Mouse (Mus musculus): ENCODE measurements at regions not wholly inside any gene's neighbourhood (a gene's known extent, or its start where the extent isn't known, plus 50 kb on each side); places are given as distances from the start of the nearest gene placed in this dataset.

GRCm38 (mm10) chr9:61830236-61830635, 84.1 kb downstream of the Rplp1 start:
- Histone ChIP-seq H3K27me3 (ENCODE audit: control insufficient read depth, insufficient read depth, low read length) (no peaks in the 10 kb centered on the region), H3K9me3 (replicated peaks; ENCODE audit: control insufficient read depth, low read length) (no peaks in the 10 kb centered on the region), H3K27ac (replicated peaks; ENCODE audit: low read depth, low read length) (no peak overlapping the region), H3K4me1 (ENCODE audit: control insufficient read depth, insufficient read depth, low read length) (no peaks in the 10 kb centered on the region), H3K9ac (replicated peaks; ENCODE audit: low read length) (no peak overlapping the region), H3K4me2 (ENCODE audit: low read depth, low read length) (no peak overlapping the region), H3K36me3 (replicated peaks; ENCODE audit: control insufficient read depth, insufficient read depth, low read depth, low read length) (no peaks in the 10 kb centered on the region), H3K4me3 (ENCODE audit: low read depth, low read length) (no peak overlapping the region)
- WGBS: 70% methylated on average over 7 of the region's 7 CpGs
- DNase-seq (ENCODE audit: low spot score) (peak; percentile 20), ATAC-seq (replicated peaks; ENCODE audit: insufficient number of reproducible peaks, low FRiP score, low TSS enrichment, low read depth) (no peak)

DNA sequence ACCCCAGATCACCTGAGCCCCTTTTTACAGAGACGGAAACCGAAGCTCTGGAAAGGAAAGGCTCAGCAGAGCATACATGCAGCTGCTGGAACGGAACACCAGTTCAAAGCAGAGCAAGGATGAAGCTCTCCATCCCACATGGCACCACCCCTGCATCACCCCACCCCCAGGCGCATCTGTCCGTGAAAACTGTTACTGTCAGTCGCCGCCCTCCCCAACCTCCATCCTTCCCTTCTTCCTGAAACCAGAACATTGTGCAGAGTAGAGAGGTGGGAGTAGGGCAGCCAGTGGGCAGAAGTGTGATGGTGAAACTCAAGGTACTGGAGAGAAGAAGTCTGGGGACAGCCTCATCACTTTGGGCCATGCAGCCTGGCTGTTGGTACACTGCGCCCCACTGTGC, 84.6 kb downstream of the Rplp1 start:
- Histone ChIP-seq H3K36me3 (replicated peaks; ENCODE audit: control insufficient read depth, insufficient read depth, low read depth, low read length) (no peaks in the 10 kb centered on the region), H3K27ac (replicated peaks; ENCODE audit: low read depth, low read length) (no peak overlapping the region), H3K4me1 (ENCODE audit: control insufficient read depth, insufficient read depth, low read length) (no peaks in the 10 kb centered on the region), H3K4me3 (ENCODE audit: low read depth, low read length) (no peak overlapping the region), H3K9ac (replicated peaks; ENCODE audit: low read length) (no peak overlapping the region), H3K9me3 (replicated peaks; ENCODE audit: control insufficient read depth, low read length) (no peaks in the 10 kb centered on the region), H3K4me2 (ENCODE audit: low read depth, low read length) (no peak overlapping the region), H3K27me3 (ENCODE audit: control insufficient read depth, insufficient read depth, low read length) (no peaks in the 10 kb centered on the region)
- no peak for ATAC-seq (replicated peaks; ENCODE audit: insufficient number of reproducible peaks, low FRiP score, low TSS enrichment, low read depth)
- WGBS: 79% methylated on average over 8 of the region's 8 CpGs
- no peak for DNase-seq (ENCODE audit: low spot score)

DNA sequence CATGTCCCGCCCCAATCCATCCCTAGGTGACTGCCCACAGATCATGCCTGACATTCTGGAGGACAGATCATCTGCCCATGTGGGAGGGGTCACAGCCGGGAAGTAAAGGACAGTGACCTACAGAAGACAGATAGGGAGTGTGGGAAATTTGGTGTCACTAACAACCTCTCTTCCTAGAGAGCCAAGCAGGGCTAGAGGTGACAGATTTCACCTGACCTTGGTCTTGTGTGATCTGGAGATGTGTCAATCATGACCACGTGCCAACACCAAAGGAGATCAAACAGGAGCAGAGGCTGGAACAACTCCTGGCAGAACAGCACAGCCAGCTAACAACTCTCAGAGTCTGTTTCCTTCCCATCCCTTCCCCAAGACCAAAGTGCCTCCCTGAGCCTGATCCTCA, 85.0 kb downstream of the Rplp1 start:
- no peak overlapping the region for H3K4me3 ChIP-seq (ENCODE audit: low read depth, low read length)
- H3K9me3 ChIP-seq (replicated peaks; ENCODE audit: control insufficient read depth, low read length): no peaks in the 10 kb centered on the region
- no peaks in the 10 kb centered on the region for H3K4me1 ChIP-seq (ENCODE audit: control insufficient read depth, insufficient read depth, low read length)
- no peak overlapping the region for H3K4me2 ChIP-seq (ENCODE audit: low read depth, low read length)
- no peak for DNase-seq (ENCODE audit: low spot score)
- no peaks in the 10 kb centered on the region for H3K27me3 ChIP-seq (ENCODE audit: control insufficient read depth, insufficient read depth, low read length)
- 71% methylated on average over 3 of the region's 3 CpGs for WGBS
- ATAC-seq (replicated peaks; ENCODE audit: insufficient number of reproducible peaks, low FRiP score, low TSS enrichment, low read depth): no peak
- no peak overlapping the region for H3K27ac ChIP-seq (replicated peaks; ENCODE audit: low read depth, low read length)
- H3K36me3 ChIP-seq (replicated peaks; ENCODE audit: control insufficient read depth, insufficient read depth, low read depth, low read length): no peaks in the 10 kb centered on the region
- H3K9ac ChIP-seq (replicated peaks; ENCODE audit: low read length): no peak overlapping the region

- WGBS: 87% methylated on average over 4 of the region's 4 CpGs
- H3K9ac ChIP-seq (replicated peaks; ENCODE audit: low read length): no peak overlapping the region
- no peak overlapping the region for H3K4me2 ChIP-seq (ENCODE audit: low read depth, low read length)
- ATAC-seq (replicated peaks; ENCODE audit: insufficient number of reproducible peaks, low FRiP score, low TSS enrichment, low read depth): no peak
- no peaks in the 10 kb centered on the region for H3K4me1 ChIP-seq (ENCODE audit: control insufficient read depth, insufficient read depth, low read length)
- no peak for DNase-seq (ENCODE audit: low spot score)
- no peaks in the 10 kb centered on the region for H3K9me3 ChIP-seq (replicated peaks; ENCODE audit: control insufficient read depth, low read length)
- H3K4me3 ChIP-seq (ENCODE audit: low read depth, low read length): no peak overlapping the region
- no peak overlapping the region for H3K27ac ChIP-seq (replicated peaks; ENCODE audit: low read depth, low read length)
- H3K27me3 ChIP-seq (ENCODE audit: control insufficient read depth, insufficient read depth, low read length): no peaks in the 10 kb centered on the region
- H3K36me3 ChIP-seq (replicated peaks; ENCODE audit: control insufficient read depth, insufficient read depth, low read depth, low read length): no peaks in the 10 kb centered on the region
Observed at GRCm38 (mm10) chr9:61827721-61828120, 86.6 kb downstream of the Rplp1 start.

DNA sequence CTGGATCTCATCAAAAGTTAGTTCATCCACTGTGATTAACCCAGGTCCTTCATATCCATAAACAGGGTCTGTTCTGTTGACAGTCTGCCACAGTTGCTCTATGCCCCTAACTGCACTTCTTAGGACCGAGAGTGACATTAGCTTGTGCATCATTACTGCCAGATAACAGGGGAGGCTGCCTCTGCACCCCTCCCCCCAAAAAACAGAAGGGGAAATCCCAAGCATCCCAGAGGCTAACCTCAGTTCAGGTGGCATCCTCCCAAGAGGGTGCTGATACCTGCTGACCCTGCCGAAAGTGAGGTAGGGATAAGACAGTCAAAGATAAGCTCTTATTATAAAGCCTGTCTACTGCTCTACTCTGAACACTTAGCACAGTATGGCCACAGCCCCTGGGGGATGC, 87.3 kb downstream of the Rplp1 start:
- 90% methylated on average over 2 of the region's 2 CpGs for WGBS
- Histone ChIP-seq H3K4me3 (ENCODE audit: low read depth, low read length) (no peak overlapping the region), H3K27me3 (ENCODE audit: control insufficient read depth, insufficient read depth, low read length) (no peaks in the 10 kb centered on the region), H3K9me3 (replicated peaks; ENCODE audit: control insufficient read depth, low read length) (no peaks in the 10 kb centered on the region), H3K9ac (replicated peaks; ENCODE audit: low read length) (no peak overlapping the region), H3K4me2 (ENCODE audit: low read depth, low read length) (no peak overlapping the region), H3K27ac (replicated peaks; ENCODE audit: low read depth, low read length) (no peak overlapping the region), H3K4me1 (ENCODE audit: control insufficient read depth, insufficient read depth, low read length) (no peaks in the 10 kb centered on the region), H3K36me3 (replicated peaks; ENCODE audit: control insufficient read depth, insufficient read depth, low read depth, low read length) (no peaks in the 10 kb centered on the region)
- ATAC-seq (replicated peaks; ENCODE audit: insufficient number of reproducible peaks, low FRiP score, low TSS enrichment, low read depth) (no peak), DNase-seq (ENCODE audit: low spot score) (no peak)

- H3K36me3 ChIP-seq (replicated peaks; ENCODE audit: control insufficient read depth, insufficient read depth, low read depth, low read length): no peaks in the 10 kb centered on the region
- no peak for DNase-seq (ENCODE audit: low spot score)
- 65% methylated on average over 3 of the region's 3 CpGs for WGBS
Observed at GRCm38 (mm10) chr9:61826415-61826814, 87.9 kb downstream of the Rplp1 start.

DNA sequence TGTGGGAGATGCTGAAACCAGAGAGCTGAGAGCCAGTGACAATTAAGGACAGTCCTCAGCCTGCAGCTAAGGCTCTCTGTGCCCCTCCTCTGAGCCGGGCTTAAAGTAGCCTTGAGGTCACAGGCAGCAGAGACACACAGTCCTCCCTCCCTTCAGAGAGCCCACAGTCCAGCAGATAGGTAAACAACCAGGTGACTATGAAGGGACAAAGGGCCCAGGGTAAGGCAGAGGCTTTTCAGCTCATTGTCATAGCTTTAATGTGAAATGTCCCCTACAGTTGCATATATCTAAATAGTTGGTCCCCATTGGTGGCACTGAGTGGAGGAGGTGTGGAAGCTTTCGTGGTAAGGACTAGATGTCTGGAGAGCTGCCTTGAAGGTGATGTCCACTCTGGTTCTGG, 88.5 kb downstream of the Rplp1 start:
- Histone ChIP-seq H3K27me3 (ENCODE audit: control insufficient read depth, insufficient read depth, low read length) (no peaks in the 10 kb centered on the region), H3K4me1 (ENCODE audit: control insufficient read depth, insufficient read depth, low read length) (no peaks in the 10 kb centered on the region), H3K9ac (replicated peaks; ENCODE audit: low read length) (no peak overlapping the region), H3K4me3 (ENCODE audit: low read depth, low read length) (no peak overlapping the region), H3K4me2 (ENCODE audit: low read depth, low read length) (no peak overlapping the region), H3K27ac (replicated peaks; ENCODE audit: low read depth, low read length) (no peak overlapping the region), H3K36me3 (replicated peaks; ENCODE audit: control insufficient read depth, insufficient read depth, low read depth, low read length) (no peaks in the 10 kb centered on the region), H3K9me3 (replicated peaks; ENCODE audit: control insufficient read depth, low read length) (no peaks in the 10 kb centered on the region)
- ATAC-seq (replicated peaks; ENCODE audit: insufficient number of reproducible peaks, low FRiP score, low TSS enrichment, low read depth) (no peak), DNase-seq (ENCODE audit: low spot score) (no peak)
- WGBS: 66% methylated on average over 2 of the region's 2 CpGs

More at GRCm38 (mm10) chr9:61826415-61826814, 87.9 kb downstream of the Rplp1 start:
- no peak overlapping the region for H3K27ac ChIP-seq (replicated peaks; ENCODE audit: low read depth, low read length)
- no peak overlapping the region for H3K9ac ChIP-seq (replicated peaks; ENCODE audit: low read length)
- no peaks in the 10 kb centered on the region for H3K4me1 ChIP-seq (ENCODE audit: control insufficient read depth, insufficient read depth, low read length)
- no peak for ATAC-seq (replicated peaks; ENCODE audit: insufficient number of reproducible peaks, low FRiP score, low TSS enrichment, low read depth)
- no peak overlapping the region for H3K4me2 ChIP-seq (ENCODE audit: low read depth, low read length)
- no peaks in the 10 kb centered on the region for H3K27me3 ChIP-seq (ENCODE audit: control insufficient read depth, insufficient read depth, low read length)
- no peaks in the 10 kb centered on the region for H3K9me3 ChIP-seq (replicated peaks; ENCODE audit: control insufficient read depth, low read length)
- H3K4me3 ChIP-seq (ENCODE audit: low read depth, low read length): no peak overlapping the region

DNA sequence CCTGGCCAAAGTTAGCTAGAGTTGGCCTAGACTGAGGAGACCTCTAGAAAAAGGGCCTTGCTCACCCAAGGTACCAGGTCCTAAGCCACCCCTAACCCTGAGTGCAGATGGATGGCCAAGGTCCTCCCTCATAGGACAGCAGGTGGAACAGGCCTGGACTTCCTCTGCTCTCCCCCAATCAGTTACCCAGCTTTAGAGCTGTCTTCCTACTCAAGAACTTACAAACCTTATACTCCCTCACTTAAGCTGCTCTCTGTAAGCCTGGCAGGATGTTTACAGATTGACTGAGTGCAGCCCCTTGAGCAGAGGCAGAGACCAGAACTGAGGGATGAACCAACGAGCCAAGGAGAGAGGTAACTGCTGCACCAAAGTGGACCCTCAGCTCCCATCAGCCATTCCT, 94.5 kb downstream of the Rplp1 start:
- Histone ChIP-seq H3K36me3 (replicated peaks; ENCODE audit: control insufficient read depth, insufficient read depth, low read depth, low read length) (no peaks in the 10 kb centered on the region), H3K27me3 (ENCODE audit: control insufficient read depth, insufficient read depth, low read length) (no peaks in the 10 kb centered on the region), H3K4me1 (ENCODE audit: control insufficient read depth, insufficient read depth, low read length) (no peaks in the 10 kb centered on the region; the same call in 1 of the 2 replicates), H3K27ac (replicated peaks; ENCODE audit: low read depth, low read length) (no peak overlapping the region), H3K4me2 (ENCODE audit: low read depth, low read length) (no peak overlapping the region), H3K9ac (replicated peaks; ENCODE audit: low read length) (no peak overlapping the region), H3K9me3 (replicated peaks; ENCODE audit: control insufficient read depth, low read length) (no peaks in the 10 kb centered on the region), H3K4me3 (ENCODE audit: low read depth, low read length) (no peak overlapping the region)
- ATAC-seq (replicated peaks; ENCODE audit: insufficient number of reproducible peaks, low FRiP score, low TSS enrichment, low read depth) (no peak), DNase-seq (ENCODE audit: low spot score) (no peak)
- 76% methylated on average over 1 of the region's 1 CpGs for WGBS

Data from embryonic facial prominence, embryonic 11.5 days (tissue).